Mouse (Mus musculus): ENCODE data around the gene Abcf2.
A peak's percentile ranks its signal among the peaks of the same experiment; 100 is the strongest.

The Abcf2 gene

DNA sequence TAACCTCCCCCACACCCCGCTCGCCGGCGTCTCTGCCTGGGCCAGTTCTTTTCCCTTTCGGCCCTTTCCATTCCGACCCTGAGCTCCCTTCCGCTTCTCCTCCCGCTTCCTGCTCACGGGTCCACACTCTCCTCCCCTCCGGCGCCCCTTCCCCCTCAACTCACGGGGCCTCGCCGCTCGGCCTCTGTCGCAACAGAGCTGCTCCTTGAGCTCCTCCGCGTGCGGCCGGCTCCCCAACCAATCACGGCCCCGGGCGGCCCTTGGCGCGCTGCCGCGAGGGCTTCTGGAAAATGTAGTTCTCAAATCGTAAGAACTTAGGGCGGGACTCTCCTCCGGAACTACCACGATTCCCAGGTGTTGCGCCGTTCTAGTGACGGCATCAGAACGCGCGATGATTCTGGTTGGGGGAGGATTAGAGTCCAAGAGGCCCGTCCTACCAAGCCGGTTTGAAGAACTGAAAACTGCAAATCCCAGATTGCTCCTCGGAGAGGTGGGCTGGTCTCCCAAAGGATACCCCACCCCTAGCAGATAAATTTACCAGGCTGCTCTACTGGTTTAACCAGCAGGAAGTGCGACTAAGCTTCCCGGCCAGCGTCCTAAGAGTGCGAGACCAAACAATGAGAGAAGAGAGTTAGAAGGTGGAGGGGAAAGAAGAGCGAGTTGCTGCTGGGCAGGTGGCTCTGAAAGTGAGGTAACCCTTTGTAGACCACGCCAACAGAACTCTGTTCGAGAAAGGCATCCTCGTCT, at the start of gene Abcf2:
Gene Abcf2 (minus strand): TSS at position 285 of the 747 bp plus-strand sequence.
- peak; percentile 100 for DNase-seq

DNA sequence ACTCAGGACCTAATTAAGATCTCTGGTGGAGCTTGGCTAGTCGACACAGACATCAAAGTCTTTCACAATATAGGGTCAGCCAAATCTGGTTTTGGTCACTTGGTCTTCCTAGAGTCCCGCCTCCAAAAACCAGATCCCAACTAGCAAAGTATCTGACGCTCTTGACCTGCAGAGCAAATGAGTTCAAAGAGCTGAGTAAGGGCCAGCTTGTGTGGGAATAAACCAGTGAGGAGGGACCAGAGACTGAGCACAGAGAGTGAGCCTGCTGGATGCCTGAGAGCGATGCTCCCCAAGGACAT, 47.5 kb upstream of the Abcf2 start:
- DNase-seq: no peak

DNA sequence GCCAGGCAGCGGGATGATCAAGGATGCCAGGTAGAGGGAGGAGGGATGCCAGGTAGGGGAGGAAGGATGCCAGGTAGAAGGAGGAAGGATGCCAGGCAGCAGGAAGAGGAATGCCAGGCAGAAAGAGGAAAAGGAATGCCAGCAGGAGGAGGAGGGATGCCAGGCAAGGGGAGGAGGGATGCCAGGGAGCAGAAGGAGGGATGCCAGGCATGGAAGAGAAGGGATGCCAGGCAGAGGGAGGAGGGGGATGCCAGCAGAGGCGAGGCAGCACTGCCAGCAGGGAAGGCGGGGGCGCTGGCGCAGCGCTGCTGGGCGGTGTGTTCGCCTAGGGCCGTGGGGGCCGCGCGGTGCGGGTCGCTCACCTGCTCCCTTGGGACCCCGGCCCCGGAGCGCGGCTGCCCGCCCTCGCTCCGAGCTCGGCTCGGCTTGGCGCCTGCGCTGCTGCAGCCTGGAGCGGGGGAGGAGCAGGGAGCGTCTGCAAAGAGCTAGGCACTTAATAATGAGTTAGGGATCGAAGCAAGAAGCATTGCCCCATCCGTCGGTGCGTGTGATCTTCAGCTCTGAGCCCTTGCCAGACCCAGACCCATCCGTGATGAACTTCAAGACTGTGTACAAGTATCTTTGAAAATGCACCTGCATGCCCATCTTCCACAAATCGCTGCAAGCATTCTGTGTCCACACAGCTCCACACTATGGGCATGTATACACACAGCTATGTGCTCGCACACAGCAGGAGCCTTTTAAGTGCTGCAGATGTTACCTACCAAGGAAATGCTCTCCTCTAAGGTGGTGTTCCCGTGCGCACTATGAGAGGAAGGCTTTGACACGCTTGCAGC, 46.9 kb upstream of the Abcf2 start, which contains the start of gene Smarcd3:
Gene Smarcd3 (minus strand): TSS at position 426 of the 836 bp plus-strand sequence.
- peak; percentile 85 for DNase-seq

DNA sequence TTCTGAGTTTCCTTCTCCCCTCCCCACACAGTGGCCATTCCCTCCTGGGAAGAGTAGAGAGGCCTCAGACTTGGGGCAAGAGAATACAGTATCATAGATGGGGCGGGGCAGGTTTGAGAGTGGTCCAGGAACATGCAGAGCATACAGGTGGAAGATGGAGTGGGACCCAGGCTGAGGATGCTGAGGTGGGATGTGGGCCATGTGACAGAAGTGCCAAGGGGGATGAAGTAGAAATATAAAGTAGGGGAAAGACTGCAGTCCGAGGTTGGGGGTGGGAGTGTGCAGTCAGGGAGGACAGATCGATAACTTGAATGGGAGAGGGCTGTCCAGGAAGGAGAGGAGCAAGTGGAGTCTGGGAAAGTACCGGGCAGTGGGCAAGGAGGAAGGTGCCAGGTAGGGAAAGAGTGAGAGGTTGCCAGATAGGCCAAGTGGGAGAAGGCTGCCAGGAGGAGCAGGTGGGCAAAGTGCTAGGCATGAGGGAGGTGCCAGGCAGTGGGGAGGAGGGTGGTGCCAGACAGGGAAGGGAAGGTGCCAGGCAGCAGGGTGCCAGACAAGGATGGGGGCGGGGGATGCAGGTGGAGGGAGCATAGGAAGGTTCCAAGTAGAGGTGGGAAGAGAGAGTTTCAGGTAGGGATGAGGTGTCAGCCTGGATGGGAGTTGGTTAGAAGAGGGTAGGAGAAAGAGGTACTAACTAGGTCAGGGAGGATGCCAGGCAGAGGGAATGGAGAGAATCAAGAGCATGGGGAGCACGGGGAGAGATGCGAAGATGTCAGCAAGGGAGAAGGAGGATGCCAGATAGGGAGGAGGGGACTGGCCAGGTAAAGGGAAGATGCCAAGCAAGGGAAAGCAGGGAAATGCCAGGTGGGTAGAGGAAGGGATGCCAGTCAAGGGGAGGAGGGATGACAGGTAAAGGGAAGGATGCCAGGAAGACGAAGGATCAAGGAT, 46.0 kb upstream of the Abcf2 start:
- peak; percentile 40 for DNase-seq

DNA sequence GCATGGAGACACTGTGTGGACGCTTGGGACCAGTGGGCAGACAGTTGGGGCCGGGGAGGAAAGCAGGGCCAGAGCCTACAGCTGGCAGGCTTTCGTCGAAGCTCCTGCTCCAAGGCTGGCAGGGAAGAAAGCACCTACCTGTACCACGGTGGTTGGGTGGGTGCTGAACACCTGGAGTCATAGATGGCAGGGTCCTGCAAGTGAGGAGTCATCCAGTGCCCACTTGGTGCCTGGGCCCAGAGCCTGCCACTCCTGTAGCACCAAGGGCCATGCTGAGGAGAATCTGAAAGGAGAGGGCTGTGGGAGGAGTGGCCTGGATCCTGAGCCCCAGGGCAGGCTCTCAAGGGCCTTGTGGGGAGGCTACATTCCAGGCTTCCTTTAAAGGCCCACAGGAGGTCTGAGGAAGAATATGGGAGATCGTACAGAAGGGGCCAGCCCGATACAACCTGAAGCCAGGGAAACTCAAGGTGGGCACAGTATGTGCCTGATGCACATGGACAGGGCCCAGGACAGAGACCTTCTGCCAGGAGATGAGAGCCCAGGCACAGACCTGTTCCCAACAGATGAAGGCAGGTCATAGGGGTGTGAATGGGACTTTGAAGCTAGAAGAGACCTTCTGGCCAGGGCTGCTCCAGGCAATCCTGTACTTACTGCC, 45.2 kb upstream of the Abcf2 start:
- no peak for DNase-seq

DNA sequence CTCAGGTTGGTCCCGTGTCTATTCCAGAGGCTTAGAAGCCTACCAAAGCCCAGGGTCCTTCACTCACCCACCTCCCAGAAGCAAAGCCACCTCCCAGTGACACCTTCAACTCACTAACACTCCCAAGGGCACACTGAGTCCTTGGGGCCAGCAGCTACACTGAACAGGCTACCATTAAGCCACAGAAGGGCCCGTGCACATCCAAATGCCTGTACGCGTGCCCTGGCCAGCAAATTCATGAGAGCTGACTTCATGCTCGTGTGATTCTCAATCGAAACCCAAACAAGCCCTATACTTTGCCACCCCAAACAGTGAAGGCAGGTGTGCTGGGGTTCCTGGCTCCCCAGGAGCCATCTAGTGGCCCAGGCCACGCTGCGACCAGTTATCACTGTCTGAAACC, 43.4 kb upstream of the Abcf2 start:
- no peak for DNase-seq

DNA sequence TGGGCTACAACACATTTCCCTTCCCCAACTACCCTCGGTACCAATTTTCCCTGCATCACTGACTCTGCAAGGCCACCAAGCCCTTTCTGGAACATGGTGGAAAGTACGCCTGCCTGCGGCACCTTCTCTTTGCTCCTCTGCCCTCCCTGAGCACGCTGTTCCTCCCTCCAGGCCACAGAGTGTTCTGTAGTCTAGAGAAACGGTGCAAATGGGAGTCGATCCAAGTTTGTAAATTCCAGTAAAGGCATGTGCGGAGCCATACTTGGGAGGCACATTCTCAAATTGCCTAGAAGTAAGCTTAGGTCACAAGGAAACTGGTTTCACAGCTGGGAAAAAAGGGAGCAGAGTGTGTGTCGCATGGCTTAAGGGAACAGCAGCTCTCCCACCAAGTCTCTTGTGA, 42.8 kb upstream of the Abcf2 start:
- DNase-seq: no peak

DNA sequence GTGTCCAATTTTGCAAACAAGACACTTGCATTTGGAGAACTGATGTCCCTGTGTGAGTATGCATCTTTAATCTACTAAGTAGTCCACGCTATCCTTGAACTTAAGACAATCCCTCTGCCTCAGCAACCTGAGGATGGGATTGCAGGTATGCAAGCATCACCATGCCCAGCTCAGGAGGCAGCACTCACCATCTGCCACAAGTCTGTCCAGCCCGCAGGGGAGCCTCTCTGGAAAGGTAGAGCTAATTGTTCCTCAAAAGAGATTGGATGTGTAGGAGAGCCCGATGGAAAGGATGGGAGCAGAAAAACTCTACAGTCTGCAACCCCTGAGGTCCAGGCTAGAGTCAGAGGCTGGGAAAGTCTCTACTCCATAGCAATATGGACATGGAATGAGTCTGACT, 41.7 kb upstream of the Abcf2 start:
- DNase-seq: no peak

DNA sequence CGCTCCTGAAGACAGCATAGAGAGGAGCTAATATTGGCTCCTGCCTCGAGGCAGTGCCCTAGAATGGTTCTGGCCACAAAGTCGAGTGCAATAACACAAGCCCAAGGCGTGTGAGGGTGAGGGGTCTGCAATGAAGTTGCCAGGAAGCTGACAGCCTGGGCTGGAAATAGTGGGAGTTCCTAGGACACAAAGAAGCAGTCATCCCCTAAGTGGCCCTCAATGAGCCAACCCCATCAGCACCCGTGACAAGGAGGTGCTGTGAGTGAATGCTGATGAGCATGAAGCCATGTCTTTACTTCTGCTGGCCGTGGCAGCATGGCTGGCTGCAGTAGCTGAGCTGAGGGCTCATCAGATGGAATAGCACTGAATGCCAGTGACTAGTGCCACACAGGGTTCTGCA, 37.8 kb upstream of the Abcf2 start:
- DNase-seq: no peak

DNA sequence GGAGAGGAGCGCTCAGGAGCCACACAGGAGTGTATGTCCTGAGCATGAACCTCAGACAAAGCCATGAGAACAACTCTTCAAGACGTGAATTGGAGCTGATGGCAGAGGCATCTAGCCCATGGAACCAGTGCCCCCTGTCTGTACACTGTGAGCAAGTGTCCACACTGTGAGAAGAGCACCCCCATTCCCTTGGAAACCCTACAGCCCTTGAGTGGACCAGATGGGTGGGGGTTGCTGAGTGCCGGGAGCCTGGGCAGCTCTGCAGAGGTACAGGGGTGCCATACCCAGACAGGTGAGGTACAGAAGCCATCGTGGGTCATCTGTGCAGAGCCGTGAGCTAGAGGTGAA, 35.0 kb upstream of the Abcf2 start:
- no peak for DNase-seq

DNA sequence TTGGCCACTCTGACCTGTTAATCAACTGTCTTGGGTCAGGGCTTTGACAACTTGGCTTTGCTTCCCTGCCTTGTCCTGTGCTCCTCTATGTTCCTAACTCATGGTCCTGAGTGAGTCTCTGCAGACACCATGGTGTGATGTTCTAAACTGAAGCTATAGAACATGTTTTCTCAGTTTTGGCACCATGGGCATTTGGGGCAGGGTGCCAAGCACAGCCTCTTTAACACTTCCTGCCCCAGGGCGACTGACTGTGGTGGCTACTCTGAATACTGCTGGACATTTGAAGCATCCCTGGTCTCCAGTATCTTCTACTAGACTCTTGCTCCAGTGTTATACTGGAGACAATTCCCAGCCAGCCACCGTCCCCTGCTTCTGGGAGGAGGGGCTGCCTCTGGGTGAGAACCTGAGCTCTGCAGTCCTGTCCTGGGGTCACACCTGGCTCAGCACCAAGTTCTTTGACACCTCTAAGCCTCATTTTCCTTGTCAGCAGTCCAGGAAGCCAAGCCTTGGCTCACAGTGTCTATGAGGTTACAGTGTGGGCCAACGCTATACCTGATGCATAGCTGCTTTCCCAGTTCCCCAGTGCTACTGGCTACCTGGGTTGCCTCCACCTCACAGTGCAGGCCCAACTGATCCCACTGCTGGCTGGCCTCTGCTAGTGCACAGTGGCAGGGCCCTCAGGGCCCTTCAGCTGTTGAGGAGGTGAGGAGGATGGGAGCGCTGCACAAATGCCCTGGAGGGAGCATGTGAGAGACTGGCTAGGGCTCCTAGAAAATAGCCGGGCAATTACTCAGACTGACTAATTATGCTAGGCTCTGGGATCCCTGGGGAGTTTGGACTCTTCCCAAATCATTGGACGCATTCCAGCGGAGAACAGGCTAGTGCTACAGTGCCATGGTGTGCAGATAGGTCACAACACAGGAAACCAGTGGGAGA, 34.4 kb upstream of the Abcf2 start:
- DNase-seq: no peak

DNA sequence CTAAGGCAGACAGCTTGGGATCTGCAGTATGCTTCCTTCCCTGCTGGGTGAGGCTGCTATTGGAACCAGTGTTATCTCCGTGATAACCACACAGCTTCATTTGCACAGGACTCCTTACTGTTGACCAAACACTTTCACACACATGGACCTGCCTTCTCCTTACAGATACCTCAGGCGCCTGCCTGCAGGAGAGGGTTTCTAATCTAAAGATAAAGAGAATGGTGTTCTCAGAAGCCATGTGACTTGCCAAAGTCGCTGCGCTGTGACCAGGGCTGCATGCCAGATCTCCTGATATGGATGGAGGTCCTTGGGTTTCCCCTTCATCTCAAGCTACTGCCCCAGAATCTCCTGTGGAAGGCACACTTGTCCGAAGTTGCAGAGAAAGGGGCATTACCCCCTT, 32.1 kb upstream of the Abcf2 start:
- no peak for DNase-seq

DNA sequence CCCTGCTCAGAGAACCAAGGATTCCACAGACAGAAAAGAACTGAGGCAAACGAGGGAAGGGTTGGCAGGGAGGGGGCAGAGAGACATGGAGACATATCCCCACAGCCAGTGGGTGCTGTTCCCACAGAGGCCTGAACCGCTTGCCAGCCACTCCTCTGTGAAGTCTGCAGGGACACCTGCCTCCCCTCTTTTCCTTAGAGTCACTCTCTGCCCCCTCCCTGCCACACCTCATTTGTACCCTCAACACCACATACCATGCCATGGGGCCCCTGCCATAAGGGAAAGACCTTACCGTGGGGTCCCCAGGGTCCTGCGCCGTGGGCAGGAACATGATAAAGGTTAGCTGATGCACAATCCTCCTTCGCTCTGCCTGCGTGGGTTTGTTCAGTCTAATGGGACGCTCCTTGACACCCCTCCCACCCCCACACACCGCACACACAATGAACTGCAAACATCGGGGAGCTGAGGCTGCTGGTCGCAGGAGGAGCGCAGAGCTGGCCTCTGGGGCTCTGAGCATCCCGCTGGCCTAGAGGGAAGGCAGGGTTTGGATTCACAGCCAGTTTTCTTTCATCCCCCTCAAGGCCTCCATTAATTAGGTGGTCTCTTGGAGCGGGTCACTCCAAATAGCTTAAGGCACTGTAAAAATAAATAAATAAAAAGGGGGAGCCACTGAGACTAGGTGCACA, 28.9 kb upstream of the Abcf2 start:
- DNase-seq: no peak

DNA sequence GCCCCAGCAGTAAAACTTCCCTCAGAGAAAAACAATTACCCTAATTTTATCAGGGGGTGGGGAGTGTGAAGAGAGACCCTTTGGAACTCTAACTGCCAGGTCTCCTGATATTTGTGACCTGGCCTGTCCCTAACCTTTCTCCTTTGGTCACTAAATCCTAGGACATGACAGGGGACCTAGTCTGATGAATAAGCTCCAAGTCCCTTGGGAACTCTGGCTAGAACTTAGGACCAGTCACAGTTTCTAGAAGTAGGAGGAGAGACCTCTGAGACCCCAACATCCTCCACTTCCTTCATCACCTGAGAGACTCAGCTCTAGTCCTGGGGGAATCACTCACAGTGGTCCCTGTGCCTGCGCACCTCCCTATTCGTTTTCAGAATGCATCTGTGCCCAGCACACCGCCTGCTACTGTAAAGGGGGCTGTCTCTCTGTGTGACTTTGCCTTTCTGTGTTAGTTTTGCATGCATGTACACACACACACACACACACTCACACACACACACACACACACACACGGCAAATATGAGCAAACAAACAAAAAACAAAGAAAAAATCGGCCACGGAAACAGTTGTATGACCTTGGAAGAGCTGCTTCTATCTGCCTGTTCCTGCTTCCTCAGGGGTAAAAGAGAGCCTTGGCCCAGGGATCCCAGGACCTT, 28.2 kb upstream of the Abcf2 start:
- no peak for DNase-seq

DNA sequence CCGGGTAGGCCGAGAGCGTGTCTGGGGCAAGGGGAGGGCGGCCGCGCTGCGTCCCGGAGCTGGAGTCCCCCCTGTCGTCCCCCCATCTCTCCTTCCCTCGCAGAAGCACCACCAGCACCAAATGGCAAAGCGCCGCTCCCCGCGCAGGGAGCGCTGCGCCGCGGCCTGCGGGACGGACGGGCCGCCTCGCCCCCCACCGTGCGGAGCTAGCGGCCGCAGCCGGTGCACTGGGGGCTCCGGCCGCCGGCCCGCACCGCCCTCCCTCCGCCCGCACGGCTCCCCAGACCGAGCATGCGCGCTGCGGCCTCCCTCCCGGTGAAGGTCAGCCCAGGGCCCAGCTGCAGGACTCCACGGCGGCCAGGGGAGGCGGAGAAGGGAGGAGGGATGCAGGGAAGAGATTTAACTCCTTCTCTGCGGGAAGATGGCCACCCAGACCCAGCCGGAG, 27.4 kb upstream of the Abcf2 start:
- peak; percentile 85 for DNase-seq

DNA sequence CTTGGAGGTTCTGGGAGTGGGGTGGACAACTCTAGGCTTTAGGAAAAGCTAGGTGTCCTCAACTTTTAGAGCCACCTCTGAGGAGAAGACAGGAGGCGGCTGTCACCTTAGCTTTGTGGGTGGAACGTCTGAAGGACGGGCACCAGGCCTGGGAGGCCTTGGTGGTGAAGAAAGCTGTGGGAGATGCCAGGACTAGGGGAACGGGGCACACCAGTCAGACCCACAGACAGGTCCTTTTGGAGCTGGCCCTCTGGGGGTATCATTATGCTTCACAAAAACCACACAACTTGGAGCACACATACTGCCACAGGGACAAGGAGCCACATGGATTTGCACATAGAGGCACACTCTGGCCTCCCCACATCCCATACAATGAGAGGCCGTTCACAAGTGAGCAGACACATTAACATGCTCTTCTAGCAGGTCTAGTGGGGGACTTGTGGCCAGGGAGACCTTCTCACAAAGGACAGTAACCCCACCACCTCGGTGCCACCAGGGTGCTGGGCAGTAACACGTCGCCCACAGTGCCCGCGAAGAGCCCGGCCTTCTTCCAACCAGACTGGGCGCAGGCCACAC, 26.9 kb upstream of the Abcf2 start:
- no peak for DNase-seq

DNA sequence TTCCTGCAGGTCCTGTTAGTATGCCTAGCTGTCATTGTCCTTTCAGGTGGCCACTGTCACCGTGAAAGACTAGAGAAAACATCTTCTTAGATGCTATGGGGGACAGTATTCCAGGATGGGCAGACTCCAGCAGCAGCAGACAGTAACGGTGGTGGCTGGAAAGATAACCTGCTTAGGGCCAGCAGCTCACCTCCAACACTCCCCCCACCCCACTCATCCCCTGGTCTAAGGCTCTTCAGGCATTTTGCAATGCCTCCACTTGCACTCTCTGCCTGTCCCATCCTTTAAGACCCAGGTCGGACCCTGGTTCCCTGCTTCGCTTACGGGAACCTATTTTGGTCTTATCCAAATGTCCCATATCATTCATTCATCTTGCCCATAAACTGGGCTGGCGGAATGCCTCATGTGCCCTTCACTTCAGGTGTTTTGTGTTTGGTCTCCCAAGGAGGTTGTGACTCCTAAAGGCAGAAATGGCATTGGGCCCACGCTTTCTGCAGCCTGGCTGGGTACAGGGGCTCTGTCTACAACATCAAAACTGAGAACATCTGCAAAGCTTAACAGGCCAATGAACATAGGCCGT, 26.3 kb upstream of the Abcf2 start:
- DNase-seq: no peak

DNA sequence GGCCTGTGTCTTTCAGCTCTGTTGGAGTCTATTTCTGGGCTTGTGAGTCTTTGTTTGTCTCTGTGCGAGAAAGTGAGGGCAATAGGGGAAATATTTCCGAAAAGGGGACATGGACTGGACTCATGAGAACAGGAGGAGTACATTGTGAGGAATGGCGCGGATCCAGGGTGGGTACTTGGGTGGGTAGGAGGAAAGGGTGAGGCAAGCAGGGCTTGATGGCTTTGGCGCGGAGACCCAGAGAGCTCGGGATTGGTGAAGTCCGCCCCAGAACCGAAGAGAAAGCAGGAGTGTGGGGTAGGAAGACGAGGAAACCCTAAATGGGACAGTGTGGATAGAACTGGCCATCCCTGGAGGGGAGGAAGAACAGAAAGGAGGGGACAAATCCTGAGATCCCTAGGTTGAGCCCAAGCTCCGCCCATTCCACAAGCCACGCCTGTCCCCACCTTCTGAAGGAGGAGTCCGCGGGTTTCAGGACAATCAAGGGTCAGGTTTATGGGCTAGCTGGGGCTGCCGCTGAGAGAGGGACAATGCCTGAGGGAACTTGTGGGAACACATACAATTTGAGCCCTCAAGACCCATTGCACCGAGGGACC, 25.6 kb upstream of the Abcf2 start:
- peak; percentile 70 for DNase-seq
